Mouse (Mus musculus) erythroblast, adult 5-6 weeks (primary cell): ENCODE results near the gene Pop5. TPM values are rescaled to one million over a fixed set of nuclear protein-coding genes. Genes with fewer than 3 reads are reported as not detected.

ENCODE experiments used
- ATAC-seq: replicated peaks from 2 replicates; pipeline ENCODE4 v1.8.0; 2016; ENCODE audit warnings: moderate number of reproducible peaks, mild to moderate bottlenecking, moderate TSS enrichment, inconsistent platforms; ENCODE audit not compliant: poor library complexity, low FRiP score, severe bottlenecking
- total RNA-seq, 2 experiments: library from RNA; stranded (forward) in 1 of 2; stranded (reverse) in 1 of 2; fragments of 150-400 nt in 1 of 2; fragments of 200-764, 138-1000 nt in 1 of 2; gene quantifications; 2 replicates each; pipeline versions ENCODE4 v1.2.3 to v1.2.4; 2015 to 2017; ENCODE audit warnings: low replicate concordance in 2 of 2

Gene Pop5
- total RNA-seq, 2 experiments from 2014 or later: 26.6 to 41.5 TPM

- ATAC-seq: peak; percentile 95
Measured at GRCm38 (mm10) chr5:115279226-115280049, 43.8 kb downstream of the Pop5 start, which contains the start of gene Coq5. Gene Coq5, plus strand, starts transcription at chr5:115279666.

GRCm38 (mm10) chr5:115280050-115280687 lies 44.5 kb downstream of the Pop5 start:
- ATAC-seq: peak; percentile 15; the same call in 1 of the 2 replicates

- peak; percentile 68 for ATAC-seq
Measured at GRCm38 (mm10) chr5:115284735-115285134, 49.1 kb downstream of the Pop5 start.

GRCm38 (mm10) chr5:115294173-115294572 lies 58.5 kb downstream of the Pop5 start:
- ATAC-seq: no peak

Other genes starting within 250 kb of the Pop5 start
- 33.6 and 39.0 TPM in 2 replicates for gene Sppl3, start 224.7 kb upstream of the Pop5 start, total RNA-seq (2015; ENCODE audit: low replicate concordance)
- 57.8 and 59.4 TPM in 2 replicates for gene Sppl3, start 224.7 kb upstream of the Pop5 start, total RNA-seq (2017; ENCODE audit: low replicate concordance)
- not detected in 2 replicates for gene Gm10401, start 137.5 kb upstream of the Pop5 start, total RNA-seq (2015; ENCODE audit: low replicate concordance)
- 1.1 TPM in 1 of 2 replicates, not detected in the other for gene Gm10401, start 137.5 kb upstream of the Pop5 start, total RNA-seq (2017; ENCODE audit: low replicate concordance)
- gene Acads, start 116.5 kb upstream of the Pop5 start, total RNA-seq (2015; ENCODE audit: low replicate concordance): 2.3 and 8.8 TPM in 2 replicates
- gene Acads, start 116.5 kb upstream of the Pop5 start, total RNA-seq (2017; ENCODE audit: low replicate concordance): 2.3 and 5.7 TPM in 2 replicates
- gene Unc119b, start 100.9 kb upstream of the Pop5 start, total RNA-seq (2015; ENCODE audit: low replicate concordance): 0.63 and 2.3 TPM in 2 replicates
- 0.60 and 3.5 TPM in 2 replicates for gene Unc119b, start 100.9 kb upstream of the Pop5 start, total RNA-seq (2017; ENCODE audit: low replicate concordance)
- gene Mlec, start 77.7 kb upstream of the Pop5 start, total RNA-seq (2015; ENCODE audit: low replicate concordance): 43.5 and 51.9 TPM in 2 replicates
- 34.8 and 42.3 TPM in 2 replicates for gene Mlec, start 77.7 kb upstream of the Pop5 start, total RNA-seq (2017; ENCODE audit: low replicate concordance)
- 0.19 TPM in 1 of 2 replicates, not detected in the other for gene Cabp1, start 41.5 kb upstream of the Pop5 start, total RNA-seq (2015; ENCODE audit: low replicate concordance)
- not detected in 2 replicates for gene Cabp1, start 41.5 kb upstream of the Pop5 start, total RNA-seq (2017; ENCODE audit: low replicate concordance)
- 505 and 538 TPM in 2 replicates for gene Rnf10, start 37.1 kb downstream of the Pop5 start, total RNA-seq (2015; ENCODE audit: low replicate concordance)
- gene Rnf10, start 37.1 kb downstream of the Pop5 start, total RNA-seq (2017; ENCODE audit: low replicate concordance): 1,329 and 1,906 TPM in 2 replicates
- gene Coq5, start 43.8 kb downstream of the Pop5 start, total RNA-seq (2015; ENCODE audit: low replicate concordance): 1.7 and 2.5 TPM in 2 replicates
- gene Coq5, start 43.8 kb downstream of the Pop5 start, total RNA-seq (2017; ENCODE audit: low replicate concordance): 8.3 and 12.3 TPM in 2 replicates
- 181 and 187 TPM in 2 replicates for gene Dynll1, start 65.2 kb downstream of the Pop5 start, total RNA-seq (2015; ENCODE audit: low replicate concordance)
- gene Dynll1, start 65.2 kb downstream of the Pop5 start, total RNA-seq (2017; ENCODE audit: low replicate concordance): 61.4 and 103 TPM in 2 replicates
- 25.5 and 41.1 TPM in 2 replicates for gene Srsf9, start 91.3 kb downstream of the Pop5 start, total RNA-seq (2015; ENCODE audit: low replicate concordance)
- gene Srsf9, start 91.3 kb downstream of the Pop5 start, total RNA-seq (2017; ENCODE audit: low replicate concordance): 29.1 and 32.1 TPM in 2 replicates
- gene Gatc, start 105.3 kb downstream of the Pop5 start, total RNA-seq (2015; ENCODE audit: low replicate concordance): 15.0 and 18.4 TPM in 2 replicates
- gene Gatc, start 105.3 kb downstream of the Pop5 start, total RNA-seq (2017; ENCODE audit: low replicate concordance): 1.8 and 4.1 TPM in 2 replicates
- gene Triap1, start 105.4 kb downstream of the Pop5 start, total RNA-seq (2015; ENCODE audit: low replicate concordance): 9.6 and 9.8 TPM in 2 replicates
- 2.8 and 7.7 TPM in 2 replicates for gene Triap1, start 105.4 kb downstream of the Pop5 start, total RNA-seq (2017; ENCODE audit: low replicate concordance)
- gene Cox6a1, start 113.1 kb downstream of the Pop5 start, total RNA-seq (2015; ENCODE audit: low replicate concordance): 164 and 167 TPM in 2 replicates
- 24.7 and 54.8 TPM in 2 replicates for gene Cox6a1, start 113.1 kb downstream of the Pop5 start, total RNA-seq (2017; ENCODE audit: low replicate concordance)
- not detected in 2 replicates for gene Msi1, start 193.8 kb downstream of the Pop5 start, total RNA-seq (2015; ENCODE audit: low replicate concordance)
- gene Msi1, start 193.8 kb downstream of the Pop5 start, total RNA-seq (2017; ENCODE audit: low replicate concordance): not detected in 2 replicates
- not detected in 2 replicates for gene Pla2g1b, start 230.4 kb downstream of the Pop5 start, total RNA-seq (2015; ENCODE audit: low replicate concordance)
- gene Pla2g1b, start 230.4 kb downstream of the Pop5 start, total RNA-seq (2017; ENCODE audit: low replicate concordance): not detected in 2 replicates
- gene Sirt4, start 248.9 kb downstream of the Pop5 start, total RNA-seq (2015; ENCODE audit: low replicate concordance): 3.1 and 5.9 TPM in 2 replicates
- gene Sirt4, start 248.9 kb downstream of the Pop5 start, total RNA-seq (2017; ENCODE audit: low replicate concordance): 0.60 and 2.0 TPM in 2 replicates